Mouse (Mus musculus): ENCODE measurements around the gene Cbln1. TPM values are rescaled to one million over a fixed set of nuclear protein-coding genes. Genes with fewer than 3 reads are reported as not detected.

Cbln1 gene
- polyA plus RNA-seq (2015; fragmentation: Nextera tagmentation; extraction: Ambion mirVana): 11.3 and 12.9 TPM in 2 replicates

DNA sequence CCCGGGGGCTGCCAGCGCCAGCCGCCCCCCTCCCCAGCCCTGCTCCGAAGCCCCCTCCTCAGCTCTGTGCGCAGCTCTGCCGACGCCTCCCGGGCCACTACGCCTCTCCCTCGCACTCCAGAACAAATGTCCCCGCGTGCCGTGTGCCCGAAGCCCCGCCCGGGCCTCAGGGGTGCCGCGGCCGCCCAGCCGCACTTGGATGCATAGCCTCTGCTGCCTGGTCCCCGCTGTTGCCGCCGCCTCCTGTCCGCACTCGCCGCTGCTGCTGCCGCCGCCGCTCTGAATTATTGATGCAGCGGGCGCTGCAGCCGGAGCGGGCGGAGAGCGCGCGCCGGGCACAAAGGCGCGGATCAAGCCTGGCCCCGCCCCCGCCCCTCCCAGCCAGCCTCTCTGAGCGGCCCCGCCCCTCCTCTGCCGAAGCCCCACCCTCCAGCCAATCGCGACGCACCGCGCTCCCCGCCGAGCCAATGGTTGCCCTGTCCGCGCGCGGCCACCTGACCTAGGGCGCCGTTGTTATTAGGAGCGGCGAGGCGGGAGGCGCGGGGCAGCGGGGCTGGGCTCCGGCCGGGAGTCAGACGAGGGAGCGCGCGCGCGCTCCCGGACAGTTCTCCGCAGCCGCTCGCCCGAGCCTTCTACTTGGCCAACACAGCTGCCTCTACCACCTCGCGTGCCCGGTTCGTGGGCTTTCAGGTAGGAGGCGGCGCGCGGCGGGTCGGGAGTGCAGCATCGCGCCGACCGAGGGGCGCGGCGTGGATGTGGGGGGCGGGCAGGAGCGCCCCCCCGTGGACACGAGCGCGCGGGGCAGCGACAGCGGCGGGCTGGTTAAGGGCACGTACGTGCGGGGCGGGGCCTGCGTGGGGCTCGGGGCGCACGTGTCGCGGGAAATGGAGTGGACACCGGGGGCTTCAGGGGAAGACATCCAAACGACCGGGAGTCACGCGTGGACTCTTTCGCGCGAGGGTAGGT lies at the start of gene Cbln1:
Gene Cbln1, minus strand, starts transcription at position 339 of the 966 bp plus-strand sequence.
- peak within 1 kb of the TSS; percentile 95 for H3K4me2 ChIP-seq (replicated peaks)
- ATAC-seq: peak; percentile 94
- peak within 1 kb of the TSS; percentile 76 for H3K27ac ChIP-seq
- WGBS: under 1% methylated on average over 108 of the region's 122 CpGs
- H3K4me3 ChIP-seq (replicated peaks): peak within 1 kb of the TSS; percentile 67
- no peaks in the 10 kb centered on the region for H3K9me3 ChIP-seq
- peak within 1 kb of the TSS; percentile 71 for H3K9ac ChIP-seq (replicated peaks)
- H3K27me3 ChIP-seq: peaks cover 70% of the 10 kb centered on the region
- peaks cover 75% of the 10 kb centered on the region for H3K4me1 ChIP-seq (replicated peaks)
- H3K36me3 ChIP-seq: no peaks in the 10 kb centered on the region

DNA sequence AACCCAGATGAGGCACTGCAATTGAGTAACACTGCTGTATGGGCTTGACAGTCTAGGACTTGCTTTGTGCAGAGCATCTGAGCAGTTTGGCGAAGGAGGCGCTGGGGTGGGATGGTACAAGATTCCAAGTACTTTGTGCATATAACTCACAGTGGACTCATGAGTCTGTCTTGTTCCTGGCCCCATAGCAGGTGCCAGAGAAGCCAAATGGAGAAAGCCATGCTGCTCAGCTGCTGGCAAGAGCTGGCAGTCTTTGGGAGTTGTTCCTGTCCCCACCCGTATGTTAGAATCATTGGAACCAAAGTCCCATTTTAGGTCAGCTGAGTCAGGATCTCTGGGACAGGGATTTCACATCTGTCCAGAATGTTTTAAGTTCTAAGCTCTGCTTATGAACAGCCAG lies 44.7 kb upstream of the Cbln1 start:
- ATAC-seq: no peak

DNA sequence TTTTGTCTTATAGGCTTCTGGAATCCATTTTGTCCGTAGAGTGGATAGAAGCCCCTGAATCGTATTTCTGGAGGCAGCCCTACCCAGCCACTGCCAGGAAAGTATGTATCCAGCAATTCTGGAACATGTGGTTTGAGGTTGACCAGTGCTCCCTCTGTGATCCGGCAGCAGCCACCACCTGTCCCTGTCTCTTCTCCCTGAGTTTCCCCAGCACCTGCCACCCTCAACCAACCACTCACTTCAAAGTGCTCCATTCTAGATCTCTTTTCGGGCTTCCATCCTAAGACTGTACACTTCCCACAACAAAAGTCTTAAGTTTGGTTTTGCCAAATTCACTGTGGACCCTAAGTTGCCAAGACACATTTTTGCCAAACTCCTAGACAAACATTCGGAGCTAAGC lies 41.4 kb upstream of the Cbln1 start:
- 90% methylated on average over 5 of the region's 5 CpGs for WGBS

More for the DNA sequence above, 44.7 kb upstream of the Cbln1 start:
- H3K4me3 ChIP-seq (replicated peaks): no peak overlapping the region
- H3K27ac ChIP-seq: no peak overlapping the region
- H3K36me3 ChIP-seq: no peaks in the 10 kb centered on the region
- WGBS: 98% methylated on average over 3 of the region's 3 CpGs
- H3K4me1 ChIP-seq (replicated peaks): 0 out of 2 replicates have a peak, but pooled peaks cover 8% of the 10 kb centered on the region
- no peak overlapping the region for H3K9ac ChIP-seq (replicated peaks)
- H3K27me3 ChIP-seq: no peaks in the 10 kb centered on the region
- H3K4me2 ChIP-seq (replicated peaks): no peak overlapping the region
- no peaks in the 10 kb centered on the region for H3K9me3 ChIP-seq

DNA sequence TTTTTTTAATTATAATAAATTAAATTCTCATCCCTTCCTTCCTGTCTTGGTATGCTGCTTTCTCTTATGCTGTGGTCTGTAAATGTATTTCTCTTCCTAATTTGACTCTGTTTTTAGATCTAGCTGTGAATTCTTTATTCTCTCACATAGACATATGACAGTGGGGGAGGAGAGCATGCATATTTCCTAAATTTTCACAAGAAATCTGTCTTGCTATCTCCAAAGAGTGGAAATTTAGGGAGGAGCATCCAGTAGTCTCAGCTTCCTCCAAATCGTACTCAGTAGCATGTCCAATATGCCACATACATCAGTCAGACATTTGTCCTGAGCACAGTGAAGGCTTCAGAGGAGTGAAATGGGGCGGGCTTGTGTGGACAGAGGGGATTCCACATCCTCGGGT lies 40.9 kb upstream of the Cbln1 start:
- Histone ChIP-seq H3K4me2 (replicated peaks) (no peak overlapping the region), H3K9me3 (no peaks in the 10 kb centered on the region), H3K27me3 (no peaks in the 10 kb centered on the region), H3K27ac (no peak overlapping the region), H3K9ac (replicated peaks) (no peak overlapping the region), H3K36me3 (no peaks in the 10 kb centered on the region), H3K4me1 (replicated peaks) (0 out of 2 replicates have a peak, but pooled peaks cover 13% of the 10 kb centered on the region), H3K4me3 (replicated peaks) (no peak overlapping the region)
- no peak for ATAC-seq
- WGBS: 82% methylated on average over 3 of the region's 3 CpGs

More for the DNA sequence above, 41.4 kb upstream of the Cbln1 start:
- Histone ChIP-seq H3K27me3 (no peaks in the 10 kb centered on the region), H3K4me1 (replicated peaks) (0 out of 2 replicates have a peak, but pooled peaks cover 11% of the 10 kb centered on the region), H3K4me2 (replicated peaks) (no peak overlapping the region), H3K36me3 (no peaks in the 10 kb centered on the region), H3K27ac (no peak overlapping the region), H3K9me3 (no peaks in the 10 kb centered on the region), H3K9ac (replicated peaks) (no peak overlapping the region), H3K4me3 (replicated peaks) (no peak overlapping the region)
- no peak for ATAC-seq

DNA sequence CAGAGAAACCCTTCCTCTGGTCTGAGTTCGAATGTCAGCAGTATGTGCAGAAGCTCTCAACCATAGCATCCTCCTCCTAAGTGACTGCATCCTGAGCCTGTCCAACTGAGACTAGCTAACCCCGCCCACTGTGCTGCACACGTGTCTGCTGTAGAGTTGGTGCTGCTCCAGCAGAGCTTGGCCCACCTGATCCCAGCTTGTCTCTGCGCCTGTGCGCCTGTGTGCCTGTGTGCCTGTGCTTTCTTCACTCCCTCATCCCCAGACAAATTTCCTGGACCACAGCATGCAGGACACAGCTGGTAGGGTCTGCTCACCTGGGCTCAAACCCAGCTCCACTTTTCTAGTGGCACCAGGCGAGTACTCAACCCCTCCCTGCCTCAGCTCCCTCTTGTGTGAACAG lies 40.2 kb upstream of the Cbln1 start:
- 91% methylated on average over 6 of the region's 6 CpGs for WGBS
- H3K9ac ChIP-seq (replicated peaks): no peak overlapping the region
- H3K4me1 ChIP-seq (replicated peaks): 0 out of 2 replicates have a peak, but pooled peaks cover 13% of the 10 kb centered on the region
- no peak overlapping the region for H3K27ac ChIP-seq
- no peak overlapping the region for H3K4me3 ChIP-seq (replicated peaks)
- no peak overlapping the region for H3K4me2 ChIP-seq (replicated peaks)
- no peaks in the 10 kb centered on the region for H3K9me3 ChIP-seq
- H3K27me3 ChIP-seq: no peaks in the 10 kb centered on the region
- no peaks in the 10 kb centered on the region for H3K36me3 ChIP-seq
- no peak for ATAC-seq

DNA sequence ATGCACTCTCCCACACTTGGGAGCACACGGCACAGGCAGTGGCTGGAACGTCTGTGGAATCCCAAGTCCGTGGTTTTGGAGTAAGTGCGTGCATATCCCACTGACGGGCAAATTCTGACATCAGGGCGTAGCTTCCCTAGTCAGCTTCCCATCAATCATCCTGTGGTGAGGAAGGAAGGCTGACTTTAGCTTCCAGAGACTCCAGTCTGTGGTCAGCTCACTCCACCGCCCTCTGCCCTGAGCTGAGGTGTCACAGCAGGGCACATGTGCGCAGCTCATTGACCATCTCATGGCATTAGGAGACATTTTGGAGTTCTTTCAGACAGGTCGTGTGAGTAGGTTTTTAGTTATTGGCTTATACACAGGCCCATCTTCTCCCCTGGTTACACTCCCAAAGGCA lies 34.6 kb upstream of the Cbln1 start:
- Histone ChIP-seq H3K36me3 (no peaks in the 10 kb centered on the region), H3K27ac (no peak overlapping the region), H3K9ac (replicated peaks) (no peak overlapping the region), H3K4me3 (replicated peaks) (no peak overlapping the region), H3K4me2 (replicated peaks) (no peak overlapping the region), H3K9me3 (no peaks in the 10 kb centered on the region), H3K4me1 (replicated peaks) (peaks cover 22% of the 10 kb centered on the region), H3K27me3 (no peaks in the 10 kb centered on the region)
- WGBS: 75% methylated on average over 9 of the region's 9 CpGs
- ATAC-seq: no peak

DNA sequence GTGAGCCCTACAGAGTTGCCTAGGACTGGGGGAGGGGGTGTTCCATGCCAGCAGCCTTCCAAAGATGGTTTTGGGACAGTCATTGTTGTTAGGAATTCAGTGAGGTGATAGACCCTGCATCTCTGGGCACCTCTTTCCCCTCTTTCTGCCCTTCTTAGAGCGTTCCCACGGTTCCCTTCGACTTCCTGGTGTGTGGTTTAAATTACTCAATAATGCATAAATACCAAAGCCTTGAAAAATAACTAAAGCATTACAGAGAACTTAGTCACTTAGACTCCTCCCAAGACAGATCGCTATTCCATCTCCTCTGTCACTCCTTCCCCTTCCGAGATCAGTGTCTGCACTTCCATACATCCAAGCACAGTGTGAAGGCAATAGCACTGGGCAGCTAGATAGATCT lies 32.0 kb upstream of the Cbln1 start:
- ATAC-seq: no peak
- H3K9ac ChIP-seq (replicated peaks): no peak overlapping the region

DNA sequence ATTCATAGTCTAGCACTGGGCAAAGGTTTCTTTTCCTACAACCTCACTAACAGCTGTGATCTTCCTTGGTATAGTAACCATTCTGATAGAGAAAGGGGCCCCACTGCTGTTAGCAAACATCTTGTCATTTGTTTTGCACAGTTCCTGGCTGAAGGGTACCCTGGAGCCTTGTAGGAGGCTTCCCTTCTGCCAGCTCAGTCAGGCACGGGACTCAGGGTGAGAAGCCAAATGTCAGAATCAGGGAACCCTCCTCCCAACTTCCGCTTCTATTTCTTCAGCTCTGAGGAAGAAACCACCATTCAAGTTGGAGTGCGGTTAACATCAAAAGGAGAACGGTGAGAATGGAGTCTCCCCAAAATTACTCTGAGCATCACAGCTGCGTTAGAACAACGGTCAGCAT lies 30.3 kb upstream of the Cbln1 start:
- Histone ChIP-seq H3K4me3 (replicated peaks) (no peak overlapping the region), H3K36me3 (no peaks in the 10 kb centered on the region), H3K27me3 (no peaks in the 10 kb centered on the region), H3K4me1 (replicated peaks) (peaks cover 17% of the 10 kb centered on the region), H3K9ac (replicated peaks) (no peak overlapping the region), H3K4me2 (replicated peaks) (no peak overlapping the region), H3K9me3 (no peaks in the 10 kb centered on the region), H3K27ac (no peak overlapping the region; the same call in 1 of the 2 replicates)
- 77% methylated on average over 6 of the region's 6 CpGs for WGBS
- ATAC-seq: no peak

More for the DNA sequence above, 32.0 kb upstream of the Cbln1 start:
- H3K4me1 ChIP-seq (replicated peaks): peaks cover 21% of the 10 kb centered on the region
- WGBS: 73% methylated on average over 5 of the region's 5 CpGs
- no peak overlapping the region for H3K27ac ChIP-seq
- H3K27me3 ChIP-seq: no peaks in the 10 kb centered on the region
- no peak overlapping the region for H3K4me3 ChIP-seq (replicated peaks)
- no peak overlapping the region for H3K4me2 ChIP-seq (replicated peaks)
- no peaks in the 10 kb centered on the region for H3K9me3 ChIP-seq
- H3K36me3 ChIP-seq: no peaks in the 10 kb centered on the region

DNA sequence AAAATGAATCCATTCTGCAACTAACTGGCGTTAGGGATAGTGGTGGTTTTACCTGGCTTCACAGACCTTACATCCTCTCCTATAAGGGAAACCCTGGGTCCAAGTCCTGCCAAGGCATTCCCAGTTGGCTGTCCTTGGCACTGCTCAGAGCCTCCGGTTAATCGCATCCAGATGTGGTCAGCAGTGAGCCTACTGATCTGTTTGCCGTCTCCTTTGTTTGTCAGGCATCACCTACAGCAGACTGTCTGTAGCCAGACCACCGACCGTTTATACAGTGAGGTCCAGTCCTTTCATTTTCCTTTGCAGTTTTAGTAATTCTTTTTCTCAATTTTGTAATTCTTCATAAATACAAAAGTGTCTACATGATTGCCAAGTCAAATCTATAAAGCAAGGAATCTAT lies 25.2 kb upstream of the Cbln1 start:
- Histone ChIP-seq H3K4me2 (replicated peaks) (no peak overlapping the region), H3K27me3 (no peaks in the 10 kb centered on the region), H3K4me3 (replicated peaks) (no peak overlapping the region), H3K9me3 (no peaks in the 10 kb centered on the region), H3K36me3 (no peaks in the 10 kb centered on the region), H3K27ac (no peak overlapping the region), H3K9ac (replicated peaks) (no peak overlapping the region), H3K4me1 (replicated peaks) (peaks cover 6% of the 10 kb centered on the region)
- WGBS: 80% methylated on average over 6 of the region's 6 CpGs
- ATAC-seq: no peak

DNA sequence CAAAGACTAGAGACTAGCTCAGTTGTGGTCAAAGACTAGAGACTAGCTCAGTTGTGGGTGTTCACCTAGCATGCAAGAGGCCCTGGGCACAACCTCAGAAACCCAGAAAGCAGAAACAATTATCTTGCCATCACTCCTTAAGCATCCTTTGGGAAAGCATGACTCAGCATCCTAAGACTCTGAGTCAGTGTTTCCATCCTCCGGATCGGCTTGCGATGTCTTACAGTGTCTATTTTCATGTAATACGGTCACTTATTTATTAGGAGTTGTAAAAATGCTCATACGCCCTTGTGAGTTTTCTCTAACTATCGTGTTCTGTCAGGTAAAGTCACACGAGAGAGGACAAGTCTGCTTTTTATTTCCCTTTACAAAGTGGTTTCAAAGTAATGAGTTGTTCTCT lies 24.1 kb upstream of the Cbln1 start:
- Histone ChIP-seq H3K27me3 (no peaks in the 10 kb centered on the region), H3K4me2 (replicated peaks) (no peak overlapping the region), H3K9ac (replicated peaks) (no peak overlapping the region), H3K36me3 (no peaks in the 10 kb centered on the region), H3K27ac (no peak overlapping the region), H3K4me1 (replicated peaks) (no peaks in the 10 kb centered on the region), H3K9me3 (no peaks in the 10 kb centered on the region), H3K4me3 (replicated peaks) (no peak overlapping the region)
- ATAC-seq: no peak
- 94% methylated on average over 7 of the region's 7 CpGs for WGBS

DNA sequence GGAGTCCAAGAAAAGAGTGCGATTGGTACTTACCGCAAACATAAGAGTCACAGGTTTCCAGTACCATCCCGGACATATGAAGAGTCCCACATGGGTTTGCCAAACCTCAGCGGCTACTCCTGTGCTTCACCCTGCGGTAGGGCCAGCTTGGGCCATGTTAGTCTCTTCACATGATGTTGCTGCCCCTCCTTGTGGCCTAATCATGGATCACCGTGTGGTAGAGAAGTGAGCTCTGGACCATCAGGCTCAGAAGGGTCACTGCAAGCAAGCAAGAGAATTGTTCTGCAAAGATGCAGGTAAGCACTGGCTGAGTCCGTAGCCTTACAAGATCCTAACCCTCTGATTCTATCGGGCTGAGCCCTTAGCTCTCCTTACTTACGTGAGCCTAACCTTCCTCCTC lies 22.5 kb upstream of the Cbln1 start:
- no peak overlapping the region for H3K27ac ChIP-seq
- no peak overlapping the region for H3K4me2 ChIP-seq (replicated peaks)
- 80% methylated on average over 9 of the region's 9 CpGs for WGBS
- H3K9me3 ChIP-seq: no peaks in the 10 kb centered on the region
- ATAC-seq: no peak
- no peaks in the 10 kb centered on the region for H3K27me3 ChIP-seq
- no peak overlapping the region for H3K9ac ChIP-seq (replicated peaks)
- no peaks in the 10 kb centered on the region for H3K36me3 ChIP-seq
- no peak overlapping the region for H3K4me3 ChIP-seq (replicated peaks)
- peaks cover 4% of the 10 kb centered on the region; the same call in 1 of the 2 replicates for H3K4me1 ChIP-seq (replicated peaks)

DNA sequence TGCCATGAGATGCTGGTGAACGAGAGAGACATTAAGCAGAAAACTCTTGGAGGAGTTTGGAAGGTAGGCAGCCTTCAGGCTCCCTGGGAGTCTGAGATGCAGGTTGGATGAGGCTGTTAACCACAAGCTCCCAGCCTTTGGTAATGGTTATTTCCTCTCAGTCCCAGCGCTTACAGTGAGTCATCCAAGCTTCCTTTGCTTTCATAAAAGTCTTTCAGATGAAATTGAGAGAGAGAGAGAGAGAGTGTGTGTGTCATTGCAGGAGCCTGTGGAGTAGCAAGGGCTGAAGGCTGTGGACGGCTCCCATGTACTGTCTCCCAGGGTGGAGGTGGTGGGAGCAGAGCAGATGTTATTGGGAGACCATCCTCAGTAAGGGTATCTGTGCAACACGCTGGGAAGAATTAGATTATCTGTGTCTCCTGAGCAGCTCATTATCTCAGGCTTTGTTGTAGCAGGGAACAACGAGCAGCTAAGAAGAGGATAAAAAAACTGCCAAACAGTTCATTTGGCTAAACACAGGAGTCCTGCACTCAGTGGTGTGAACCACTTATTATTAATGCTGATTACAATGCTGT lies 17.5 kb upstream of the Cbln1 start:
- Histone ChIP-seq H3K27ac (no peak overlapping the region), H3K4me1 (replicated peaks) (peaks cover 5% of the 10 kb centered on the region; the same call in 1 of the 2 replicates), H3K4me2 (replicated peaks) (no peak overlapping the region), H3K9me3 (no peaks in the 10 kb centered on the region), H3K9ac (replicated peaks) (no peak overlapping the region), H3K4me3 (replicated peaks) (no peak overlapping the region), H3K36me3 (no peaks in the 10 kb centered on the region), H3K27me3 (no peaks in the 10 kb centered on the region)
- WGBS: 59% methylated on average over 5 of the region's 5 CpGs
- ATAC-seq: no peak

Measured in midbrain, embryonic 13.5 days (tissue).